Mouse (Mus musculus): Measurements from ENCODE around the gene Parvb. TPM values are rescaled to one million over a fixed set of nuclear protein-coding genes. Genes with fewer than 3 reads are reported as not detected.

Gene Parvb
- total and polyA plus RNA-seq, 3 experiments = 0.04 to 2.3 TPM; not detected in 1

- TF ChIP-seq NRF1 (IDR thresholded peaks at IDR 0.05; ENCODE audit: low read depth, low read length) (no peak; the same call in 1 of the 2 replicates), SIN3A (IDR thresholded peaks at IDR 0.05; ENCODE audit: low read length) (no peak), MYC (IDR thresholded peaks at IDR 0.05; ENCODE audit: low read depth, low read length) (no peak), SMC3 (IDR thresholded peaks at IDR 0.05; ENCODE audit: low read depth, low read length) (no peak), TCF12 (IDR thresholded peaks at IDR 0.05; ENCODE audit: low read depth, low read length) (peak; percentile 37; the same call in 1 of the 2 replicates), PAX5 (IDR thresholded peaks at IDR 0.05; ENCODE audit: low read length) (no peak)
Measured at GRCm38 (mm10) chr15:84313566-84313878, 81.7 kb downstream of the Parvb start (continued).

- TF ChIP-seq MAFK (IDR thresholded peaks at IDR 0.05; ENCODE audit: insufficient replicate concordance, low read length) (no peak), MEF2A (IDR thresholded peaks at IDR 0.05; ENCODE audit: borderline replicate concordance, low read depth, low read length) (no peak), GABPA (IDR thresholded peaks at IDR 0.05; ENCODE audit: insufficient replicate concordance, low read depth, low read length) (no peak), TBP (conservative IDR thresholded peaks at IDR 0.05; ENCODE audit: low read depth, low read length) (no peak), ELF1 (IDR thresholded peaks at IDR 0.05; ENCODE audit: low read depth, low read length) (no peak), TCF12 (IDR thresholded peaks at IDR 0.05; ENCODE audit: low read depth, low read length) (no peak), UBTF (IDR thresholded peaks at IDR 0.05; ENCODE audit: low read depth, low read length) (no peak), PAX5 (IDR thresholded peaks at IDR 0.05; ENCODE audit: low read length) (no peak), KAT2A (IDR thresholded peaks at IDR 0.05; ENCODE audit: insufficient replicate concordance, low read length) (no peak), MAX (IDR thresholded peaks at IDR 0.05; ENCODE audit: low read length) (no peak), JUN (IDR thresholded peaks at IDR 0.05; ENCODE audit: insufficient read depth, low read depth, low read length) (no peak), HCFC1 (IDR thresholded peaks at IDR 0.05; ENCODE audit: low read depth, low read length) (no peak), SMC3 (IDR thresholded peaks at IDR 0.05; ENCODE audit: low read depth, low read length) (no peak), RAD21 (IDR thresholded peaks at IDR 0.05; ENCODE audit: low read depth, low read length) (no peak)
- no peak for DNase-seq (ENCODE audit: extremely low read depth)
Measured at GRCm38 (mm10) chr15:84314420-84315080, 82.7 kb downstream of the Parvb start.

More at GRCm38 (mm10) chr15:84314420-84315080, 82.7 kb downstream of the Parvb start:
- H3K36me3 ChIP-seq (replicated peaks in 1 of 2; ENCODE audit: control insufficient read depth in 1 of 2, insufficient read depth in 1 of 2, low read length in 1 of 2) = no peaks in the 10 kb centered on the region
- H3K4me1 ChIP-seq (ENCODE audit: control insufficient read depth in 1 of 2, insufficient read depth in 2 of 2) = peaks cover 25 to 37% of the 10 kb centered on the region in 2 experiments
- H3K27ac ChIP-seq (ENCODE audit: insufficient read depth, low read depth) = no peak overlapping the region
- H3K4me2 ChIP-seq (ENCODE audit: insufficient read depth, low read depth, poor library complexity, severe bottlenecking) = no peak overlapping the region
- no peak overlapping the region for H3K4me3 ChIP-seq (replicated peaks in 1 of 3; ENCODE audit: low read depth in 2 of 3, low read length in 2 of 3, poor library complexity in 1 of 3)
- H3K27me3 ChIP-seq (replicated peaks) = no peaks in the 10 kb centered on the region
- dilution Hi-C loops (cut with MboI; ENCODE audit: extremely low pct_ligation_motif_present, extremely low pct_unique_long_range_greater_than_20kb, low sequenced_read_pairs) (no loop called here), in situ Hi-C loops (cut with MboI; ENCODE audit: low pct_ligation_motif_present, low pct_unique_long_range_greater_than_20kb, low sequenced_read_pairs) (no loop called here)
- no peaks in the 10 kb centered on the region for H3K79me2 ChIP-seq (replicated peaks; ENCODE audit: control insufficient read depth, extremely low read depth, insufficient read depth, poor library complexity, severe bottlenecking)
- H3K9ac ChIP-seq (ENCODE audit: insufficient read depth, low read depth) = no peak overlapping the region
- peaks cover 3% of the 10 kb centered on the region for H3K9me3 ChIP-seq (replicated peaks; ENCODE audit: low read length)

Measured in CH12.LX (cell line).